Mouse (Mus musculus) embryonic facial prominence, embryonic 11.5 days (tissue): Measurements from ENCODE around the gene Klhl5. TPM values are rescaled to one million over a fixed set of nuclear protein-coding genes. Genes with fewer than 3 reads are reported as not detected.

Experiments
- ATAC-seq: fragments of 200-750 bp; cut with Nextera tagmentation; replicated peaks from 2 replicates; pipeline ENCODE4 v1.8.0; 2017; ENCODE audit warnings: low read depth; ENCODE audit not compliant: insufficient number of reproducible peaks, low FRiP score, low TSS enrichment
- DNase-seq: peaks from one replicate; pipeline ENCODE4 v3.0.0-alpha.2; 2015; ENCODE audit warnings: low spot score
- H3K27ac ChIP-seq: fragments of 300-500 bp; sonication (generic); replicated peaks from 2 replicates; pipeline ENCODE4 v1.5.1; 2014; ENCODE audit warnings: mild to moderate bottlenecking, low read depth, low read length, control low read depth
- H3K27me3 ChIP-seq: fragments of 300-500 bp; sonication (generic); 2 replicates; pipeline ENCODE4 v1.6.1; 2014; ENCODE audit warnings: mild to moderate bottlenecking, low read length, moderate library complexity, mixed read lengths; ENCODE audit not compliant: control insufficient read depth, insufficient read depth
- H3K36me3 ChIP-seq: fragments of 300-500 bp; sonication (generic); replicated peaks from 2 replicates; pipeline ENCODE4 v1.6.1; 2014; ENCODE audit warnings: low read depth, mild to moderate bottlenecking, low read length, moderate library complexity, mixed read lengths; ENCODE audit not compliant: control insufficient read depth, insufficient read depth
- H3K4me1 ChIP-seq: fragments of 300-500 bp; sonication (generic); 2 replicates; pipeline ENCODE4 v1.6.1; 2014; ENCODE audit warnings: low read length, mixed read lengths; ENCODE audit not compliant: control insufficient read depth, insufficient read depth
- H3K4me2 ChIP-seq: fragments of 300-500 bp; sonication (generic); 2 replicates; pipeline ENCODE4 v1.6.1; 2014; ENCODE audit warnings: low read depth, mild to moderate bottlenecking, control low read depth, low read length, moderate library complexity
- H3K4me3 ChIP-seq: fragments of 300-500 bp; sonication (generic); 2 replicates; pipeline ENCODE4 v1.5.1; 2014; ENCODE audit warnings: low read depth, low read length, control low read depth
- H3K9ac ChIP-seq: fragments of 300-500 bp; sonication (generic); replicated peaks from 2 replicates; pipeline ENCODE4 v1.6.1; 2014; ENCODE audit warnings: mild to moderate bottlenecking, control low read depth, low read length
- H3K9me3 ChIP-seq: fragments of 300-500 bp; sonication (generic); replicated peaks from 2 replicates; pipeline ENCODE4 v1.6.1; 2016; ENCODE audit warnings: mild to moderate bottlenecking, low read length, inconsistent platforms, mixed read lengths; ENCODE audit not compliant: control insufficient read depth
- WGBS: fragments of 180-500 bp; shearing (Covaris S2); extraction: QIAGEN DNeasy Blood & Tissue Kit; methylation state at CpG from one replicate; pipeline ENCODE4 v1.1.7; 2014; 5-methylcytosine and 5-hydroxymethylcytosine counted together
- polyA plus RNA-seq: library from polyadenylated mRNA; unstranded; fragments of >200 nt; fragmentation: Nextera tagmentation; extraction: Ambion mirVana; gene quantifications from 2 replicates; pipeline ENCODE4 v1.2.1, GENCODE M21; 2014

Klhl5 gene
- polyA plus RNA-seq, 1 experiment from 2014 or later, result 13.5 TPM

DNA sequence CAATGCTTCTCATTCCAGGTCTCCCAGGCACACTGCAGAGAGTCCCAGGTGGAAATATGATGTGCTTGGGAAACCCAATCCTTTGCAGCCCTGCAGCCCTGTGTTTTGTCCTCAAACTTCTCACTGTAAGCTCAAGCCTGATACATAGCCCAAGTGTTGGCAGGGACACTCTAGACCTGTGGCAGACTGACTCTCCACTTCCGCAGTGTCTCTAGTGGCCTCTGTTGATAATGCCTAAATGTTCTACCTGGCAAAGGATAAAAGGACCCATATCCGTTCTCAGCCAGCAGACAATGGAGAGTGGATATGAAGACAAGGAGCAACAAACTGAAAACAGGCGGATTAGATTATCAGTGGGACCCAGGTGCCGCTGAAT is 74.4 kb downstream of the Klhl5 start:
- H3K36me3 ChIP-seq, result no peaks in the 10 kb centered on the region
- H3K9ac ChIP-seq, result no peak overlapping the region
- H3K27ac ChIP-seq, result no peak overlapping the region
- DNase-seq, result no peak
- ATAC-seq, result no peak
- 77% methylated on average over 4 of the region's 4 CpGs for WGBS
- no peaks in the 10 kb centered on the region for H3K4me1 ChIP-seq
- no peaks in the 10 kb centered on the region for H3K27me3 ChIP-seq
- H3K4me3 ChIP-seq, result no peak overlapping the region
- H3K9me3 ChIP-seq, result no peaks in the 10 kb centered on the region
- H3K4me2 ChIP-seq, result no peak overlapping the region

DNA sequence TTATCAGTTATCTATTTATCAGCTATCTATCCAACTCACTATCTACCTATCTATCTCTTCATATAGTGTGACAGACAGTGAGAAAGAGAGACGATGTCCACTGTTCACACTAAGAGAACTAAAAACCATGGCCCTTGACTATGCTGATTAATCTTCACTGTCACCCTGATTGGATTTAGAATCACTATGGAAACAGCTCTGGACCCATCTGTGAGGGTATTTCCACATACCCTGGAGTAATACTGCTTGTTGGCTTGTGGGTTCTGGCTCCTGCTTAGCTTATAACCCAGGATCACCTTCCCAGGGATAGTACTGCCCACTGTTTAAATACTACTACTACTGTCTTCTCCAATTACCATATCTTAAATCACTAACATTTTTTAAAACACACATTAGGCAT is 74.9 kb downstream of the Klhl5 start:
- Histone ChIP-seq H3K27ac (no peak overlapping the region), H3K4me1 (no peaks in the 10 kb centered on the region), H3K36me3 (no peaks in the 10 kb centered on the region), H3K9me3 (no peaks in the 10 kb centered on the region), H3K4me3 (no peak overlapping the region), H3K27me3 (no peaks in the 10 kb centered on the region), H3K4me2 (no peak overlapping the region), H3K9ac (no peak overlapping the region)
- DNase-seq, result no peak
- ATAC-seq, result no peak
- 90% methylated on average over 1 of the region's 1 CpGs for WGBS

DNA sequence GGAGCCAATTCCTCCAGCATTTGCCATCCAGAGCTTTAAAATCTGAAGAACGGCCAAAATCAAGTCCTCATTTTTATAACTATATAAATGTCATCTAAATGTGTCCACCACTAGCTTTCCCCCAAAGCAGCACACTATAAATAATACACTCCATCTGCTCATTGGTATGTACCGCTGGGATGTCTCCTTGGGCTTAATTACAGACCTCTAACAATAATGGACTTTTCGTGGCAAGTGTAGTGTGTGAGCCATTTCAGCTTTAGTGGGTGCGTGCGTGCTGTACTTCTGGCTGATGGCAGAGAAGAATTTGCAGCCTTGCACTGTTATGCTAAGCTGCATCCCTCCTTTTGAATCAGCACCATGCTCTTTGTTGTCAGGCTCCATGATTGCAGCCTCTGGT is 84.3 kb downstream of the Klhl5 start:
- Histone ChIP-seq H3K9ac (no peak overlapping the region), H3K27me3 (no peaks in the 10 kb centered on the region), H3K4me3 (no peak overlapping the region), H3K36me3 (no peaks in the 10 kb centered on the region), H3K4me1 (no peaks in the 10 kb centered on the region), H3K27ac (no peak overlapping the region), H3K9me3 (no peaks in the 10 kb centered on the region), H3K4me2 (no peak overlapping the region)
- ATAC-seq, result no peak
- WGBS, result 90% methylated on average over 5 of the region's 5 CpGs
- DNase-seq, result no peak

DNA sequence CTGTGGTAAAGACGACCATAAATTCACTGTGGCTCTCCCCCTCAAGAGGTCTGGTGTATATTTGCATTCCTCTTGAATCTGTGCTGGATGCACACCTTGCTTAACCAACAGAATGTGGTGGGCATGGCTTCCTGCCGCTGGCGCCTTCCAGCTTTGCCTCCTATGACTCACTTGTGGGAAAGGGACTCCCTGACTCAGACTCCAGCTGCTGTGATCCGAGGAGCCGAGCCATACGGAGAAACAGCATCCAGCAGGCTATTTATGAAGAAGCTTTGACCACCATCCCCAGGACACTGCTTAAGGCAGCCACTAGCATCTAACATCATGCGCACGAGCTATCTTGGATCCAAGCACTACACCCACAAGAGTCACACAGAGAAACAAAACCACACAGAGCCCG is 87.1 kb downstream of the Klhl5 start:
- DNase-seq (no peak), ATAC-seq (no peak)

GRCm38 (mm10) chr5:65199346-65200128 is 92.2 kb downstream of the Klhl5 start, which contains the start of gene Wdr19:
Wdr19 (plus strand) TSS chr5:65199696.
- Histone ChIP-seq H3K9ac (peak within 1 kb of the TSS; percentile 61), H3K36me3 (no peaks in the 10 kb centered on the region), H3K27ac (no peak within 1 kb of the TSS), H3K4me2 (peak within 1 kb of the TSS; percentile 40), H3K4me1 (no peaks in the 10 kb centered on the region), H3K4me3 (peak within 1 kb of the TSS; percentile 46), H3K27me3 (no peaks in the 10 kb centered on the region), H3K9me3 (no peaks in the 10 kb centered on the region)
- peak; percentile 99 for ATAC-seq
- DNase-seq, result peak; percentile 98
- WGBS, result under 1% methylated on average over 37 of the region's 37 CpGs

More for the DNA sequence above, 87.1 kb downstream of the Klhl5 start:
- H3K36me3 ChIP-seq, result no peaks in the 10 kb centered on the region
- no peak overlapping the region for H3K27ac ChIP-seq
- H3K9ac ChIP-seq, result no peak overlapping the region
- H3K4me3 ChIP-seq, result no peak overlapping the region
- no peak overlapping the region for H3K4me2 ChIP-seq
- no peaks in the 10 kb centered on the region for H3K4me1 ChIP-seq
- 90% methylated on average over 9 of the region's 9 CpGs for WGBS
- H3K9me3 ChIP-seq, result no peaks in the 10 kb centered on the region
- H3K27me3 ChIP-seq, result no peaks in the 10 kb centered on the region

DNA sequence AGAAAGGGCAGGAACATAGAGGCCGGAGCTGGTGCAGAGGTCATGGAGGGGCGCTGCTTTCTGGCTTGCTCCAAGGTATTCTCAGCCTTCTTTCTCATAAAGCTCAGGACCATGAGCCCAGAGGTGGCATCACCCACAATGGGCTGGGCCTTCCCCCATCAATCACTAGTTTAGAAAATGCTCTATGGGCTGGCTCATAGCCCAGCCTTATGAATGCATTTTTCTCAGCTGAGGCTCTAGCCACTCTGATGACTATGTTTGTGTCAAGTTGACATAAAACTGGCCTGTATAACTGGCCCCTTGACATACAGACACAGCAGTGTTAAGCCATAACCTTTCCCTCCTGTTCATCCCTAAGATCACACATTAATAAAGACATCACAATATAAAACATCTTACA is 97.4 kb downstream of the Klhl5 start:
- Histone ChIP-seq H3K36me3 (no peaks in the 10 kb centered on the region), H3K9me3 (no peaks in the 10 kb centered on the region), H3K4me1 (no peaks in the 10 kb centered on the region), H3K9ac (no peak overlapping the region), H3K27me3 (no peaks in the 10 kb centered on the region), H3K4me2 (no peak overlapping the region), H3K4me3 (no peak overlapping the region), H3K27ac (no peak overlapping the region)
- no peak for ATAC-seq
- DNase-seq, result no peak
- 84% methylated on average over 2 of the region's 2 CpGs for WGBS

DNA sequence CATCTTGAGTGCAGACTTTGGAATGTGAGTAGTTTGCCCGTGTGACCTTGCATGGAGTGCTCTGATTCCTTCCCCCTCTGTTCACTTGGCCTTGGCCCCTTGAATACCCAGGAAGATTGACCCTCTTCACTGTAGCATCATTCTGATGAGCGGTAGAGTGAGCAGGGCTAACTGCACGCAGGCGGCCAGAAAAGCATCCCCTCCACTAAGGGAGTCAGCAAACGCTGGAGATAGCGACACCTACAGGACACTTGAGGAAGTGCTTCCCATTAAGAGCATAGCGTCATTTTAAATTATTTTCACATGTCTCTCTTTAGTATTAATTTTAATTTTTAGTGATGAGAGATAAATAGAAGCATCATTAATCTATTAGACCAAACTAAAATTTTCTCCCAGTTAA is 106.0 kb downstream of the Klhl5 start:
- Histone ChIP-seq H3K4me2 (no peak overlapping the region), H3K36me3 (no peaks in the 10 kb centered on the region), H3K9me3 (no peaks in the 10 kb centered on the region), H3K4me1 (no peaks in the 10 kb centered on the region), H3K4me3 (no peak overlapping the region), H3K27ac (no peak overlapping the region), H3K27me3 (no peaks in the 10 kb centered on the region), H3K9ac (no peak overlapping the region)
- DNase-seq (peak; percentile 66), ATAC-seq (no peak)
- 19% methylated on average over 7 of the region's 7 CpGs for WGBS
